Mouse (Mus musculus): ENCODE measurements at regions not wholly inside any gene's neighbourhood (a gene's known extent, or its start where the extent isn't known, plus 50 kb on each side); places are given as distances from the start of the nearest gene placed in this dataset.

DNA sequence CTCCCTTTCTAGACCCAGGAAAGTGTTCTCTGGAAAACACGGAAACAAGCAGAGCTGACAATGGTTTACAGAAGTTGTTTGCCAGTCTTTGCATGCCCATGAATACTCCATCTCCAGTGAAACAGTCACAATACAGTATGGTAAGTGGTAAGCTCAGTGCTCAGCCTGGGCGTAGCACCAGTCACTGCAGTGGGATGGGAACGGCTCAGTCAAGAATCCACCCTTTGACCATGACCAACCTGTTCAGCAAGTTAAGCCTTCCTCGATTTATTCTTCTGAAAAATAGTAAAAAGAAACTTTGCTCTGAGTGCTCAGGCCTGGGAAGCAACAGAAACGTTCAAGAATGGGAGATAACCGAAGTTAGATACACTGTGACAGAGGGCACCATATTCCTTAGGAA, 563.7 kb upstream of the Kdm8 start:
- 74% methylated on average over 6 of the region's 6 CpGs for WGBS
- Histone ChIP-seq H3K27ac (no peak overlapping the region), H3K9me3 (no peaks in the 10 kb centered on the region), H3K9ac (no peak overlapping the region), H3K36me3 (no peaks in the 10 kb centered on the region), H3K27me3 (replicated peaks) (no peaks in the 10 kb centered on the region), H3K4me2 (no peak overlapping the region), H3K4me3 (replicated peaks) (no peak overlapping the region), H3K4me1 (no peaks in the 10 kb centered on the region)
- no peak for ATAC-seq (ENCODE audit: insufficient read depth, low FRiP score, low read depth)

DNA sequence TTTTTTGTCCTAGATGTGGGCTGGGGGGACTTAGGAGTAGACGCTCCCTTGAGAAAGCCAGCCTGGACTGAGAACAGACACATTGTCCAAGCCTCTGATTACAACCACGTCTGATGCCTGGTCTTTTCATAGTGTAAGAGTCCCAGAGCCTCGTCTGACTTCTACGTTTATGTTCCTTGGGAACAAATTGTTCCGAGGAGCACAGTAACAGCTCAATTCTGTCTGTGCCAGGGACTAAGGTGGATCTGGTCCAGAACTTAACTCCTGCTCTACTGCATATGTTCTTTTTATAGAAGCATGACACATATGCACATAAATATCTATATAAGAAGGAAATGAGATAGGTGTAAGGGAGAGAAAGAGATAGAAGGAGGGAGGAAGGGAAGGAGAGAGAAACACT, 537.2 kb upstream of the Kdm8 start:
- no peak overlapping the region for H3K4me3 ChIP-seq (replicated peaks)
- WGBS = 45% methylated on average over 5 of the region's 5 CpGs
- H3K4me1 ChIP-seq = no peaks in the 10 kb centered on the region
- peak overlapping the region; percentile 42 for H3K27ac ChIP-seq
- H3K9me3 ChIP-seq = no peaks in the 10 kb centered on the region
- no peaks in the 10 kb centered on the region for H3K27me3 ChIP-seq (replicated peaks)
- ATAC-seq (ENCODE audit: insufficient read depth, low FRiP score, low read depth) = no peak
- no peak overlapping the region for H3K9ac ChIP-seq
- H3K4me2 ChIP-seq = no peak overlapping the region
- no peaks in the 10 kb centered on the region for H3K36me3 ChIP-seq

- Histone ChIP-seq H3K4me1 (no peaks in the 10 kb centered on the region), H3K4me2 (no peak overlapping the region), H3K9me3 (no peaks in the 10 kb centered on the region), H3K27me3 (replicated peaks) (no peaks in the 10 kb centered on the region), H3K4me3 (replicated peaks) (no peak overlapping the region), H3K9ac (no peak overlapping the region), H3K36me3 (no peaks in the 10 kb centered on the region), H3K27ac (peak overlapping the region; percentile 42)
- 69% methylated on average over 5 of the region's 5 CpGs for WGBS
- ATAC-seq (ENCODE audit: insufficient read depth, low FRiP score, low read depth) = no peak
Observed at GRCm38 (mm10) chr7:124907662-124908296, 536.7 kb upstream of the Kdm8 start.

GRCm38 (mm10) chr7:124914061-124914460, 530.4 kb upstream of the Kdm8 start:
- Histone ChIP-seq H3K27ac (no peak overlapping the region), H3K9ac (no peak overlapping the region), H3K4me2 (no peak overlapping the region), H3K9me3 (no peaks in the 10 kb centered on the region), H3K36me3 (no peaks in the 10 kb centered on the region), H3K4me3 (replicated peaks) (no peak overlapping the region), H3K27me3 (replicated peaks) (no peaks in the 10 kb centered on the region), H3K4me1 (no peaks in the 10 kb centered on the region)
- ATAC-seq (ENCODE audit: insufficient read depth, low FRiP score, low read depth) = no peak
- WGBS = 66% methylated on average over 5 of the region's 5 CpGs

GRCm38 (mm10) chr7:124914479-124914878, 530.0 kb upstream of the Kdm8 start:
- no peak for ATAC-seq (ENCODE audit: insufficient read depth, low FRiP score, low read depth)
- no peaks in the 10 kb centered on the region for H3K9me3 ChIP-seq
- H3K4me3 ChIP-seq (replicated peaks) = no peak overlapping the region
- no peak overlapping the region for H3K9ac ChIP-seq
- no peaks in the 10 kb centered on the region for H3K4me1 ChIP-seq
- no peak overlapping the region for H3K27ac ChIP-seq
- no peaks in the 10 kb centered on the region for H3K27me3 ChIP-seq (replicated peaks)
- H3K4me2 ChIP-seq = no peak overlapping the region
- 48% methylated on average over 4 of the region's 4 CpGs for WGBS
- H3K36me3 ChIP-seq = no peaks in the 10 kb centered on the region

GRCm38 (mm10) chr7:124914972-124915371, 529.5 kb upstream of the Kdm8 start:
- no peak for ATAC-seq (ENCODE audit: insufficient read depth, low FRiP score, low read depth)
- 42% methylated on average over 6 of the region's 6 CpGs for WGBS
- H3K27ac ChIP-seq = no peak overlapping the region
- no peaks in the 10 kb centered on the region for H3K9me3 ChIP-seq
- H3K4me3 ChIP-seq (replicated peaks) = no peak overlapping the region
- no peaks in the 10 kb centered on the region for H3K27me3 ChIP-seq (replicated peaks)
- no peaks in the 10 kb centered on the region for H3K4me1 ChIP-seq
- H3K9ac ChIP-seq = no peak overlapping the region
- H3K36me3 ChIP-seq = no peaks in the 10 kb centered on the region
- H3K4me2 ChIP-seq = no peak overlapping the region

DNA sequence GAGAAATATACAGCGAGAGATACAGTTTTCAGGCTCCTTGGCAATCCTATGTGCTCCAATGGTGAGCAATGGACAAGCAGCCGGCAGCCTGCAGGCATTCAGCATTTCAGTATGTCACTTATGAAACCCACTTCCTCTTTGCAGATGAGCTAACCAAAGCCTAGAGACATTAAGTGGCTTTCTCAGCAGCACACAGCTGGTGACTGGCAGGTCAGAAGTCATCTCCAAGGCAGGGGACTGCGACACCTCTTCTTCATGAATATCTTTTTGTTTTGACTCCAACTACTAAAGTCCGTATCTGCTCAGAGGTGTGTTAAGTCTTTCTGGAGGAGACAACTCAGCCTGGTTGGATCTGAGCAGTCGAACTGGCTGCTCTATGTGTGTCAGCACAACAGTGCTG, 528.8 kb upstream of the Kdm8 start:
- no peak overlapping the region for H3K4me2 ChIP-seq
- H3K4me3 ChIP-seq (replicated peaks) = no peak overlapping the region
- H3K36me3 ChIP-seq = no peaks in the 10 kb centered on the region
- ATAC-seq (ENCODE audit: insufficient read depth, low FRiP score, low read depth) = no peak
- H3K4me1 ChIP-seq = no peaks in the 10 kb centered on the region
- no peak overlapping the region for H3K9ac ChIP-seq
- H3K9me3 ChIP-seq = no peaks in the 10 kb centered on the region
- no peak overlapping the region for H3K27ac ChIP-seq
- 64% methylated on average over 5 of the region's 5 CpGs for WGBS
- H3K27me3 ChIP-seq (replicated peaks) = no peaks in the 10 kb centered on the region

GRCm38 (mm10) chr7:124917606-124918120, 526.8 kb upstream of the Kdm8 start:
- peak; percentile 10; the same call in 1 of the 2 replicates for ATAC-seq (ENCODE audit: insufficient read depth, low FRiP score, low read depth)

GRCm38 (mm10) chr7:124922806-124923205, 521.7 kb upstream of the Kdm8 start:
- Histone ChIP-seq H3K36me3 (no peaks in the 10 kb centered on the region), H3K9ac (no peak overlapping the region), H3K4me2 (no peak overlapping the region), H3K4me1 (no peaks in the 10 kb centered on the region), H3K27me3 (replicated peaks) (no peaks in the 10 kb centered on the region), H3K27ac (no peak overlapping the region), H3K9me3 (no peaks in the 10 kb centered on the region), H3K4me3 (replicated peaks) (no peak overlapping the region)
- no peak for ATAC-seq (ENCODE audit: insufficient read depth, low FRiP score, low read depth)
- WGBS = 63% methylated on average over 7 of the region's 7 CpGs

More at GRCm38 (mm10) chr7:124917606-124918120, 526.8 kb upstream of the Kdm8 start:
- no peaks in the 10 kb centered on the region for H3K27me3 ChIP-seq (replicated peaks)
- H3K9me3 ChIP-seq = no peaks in the 10 kb centered on the region
- no peak overlapping the region for H3K4me2 ChIP-seq
- H3K4me3 ChIP-seq (replicated peaks) = no peak overlapping the region
- 33% methylated on average over 5 of the region's 5 CpGs for WGBS
- H3K36me3 ChIP-seq = no peaks in the 10 kb centered on the region
- H3K9ac ChIP-seq = no peak overlapping the region
- no peaks in the 10 kb centered on the region for H3K4me1 ChIP-seq
- H3K27ac ChIP-seq = no peak overlapping the region

DNA sequence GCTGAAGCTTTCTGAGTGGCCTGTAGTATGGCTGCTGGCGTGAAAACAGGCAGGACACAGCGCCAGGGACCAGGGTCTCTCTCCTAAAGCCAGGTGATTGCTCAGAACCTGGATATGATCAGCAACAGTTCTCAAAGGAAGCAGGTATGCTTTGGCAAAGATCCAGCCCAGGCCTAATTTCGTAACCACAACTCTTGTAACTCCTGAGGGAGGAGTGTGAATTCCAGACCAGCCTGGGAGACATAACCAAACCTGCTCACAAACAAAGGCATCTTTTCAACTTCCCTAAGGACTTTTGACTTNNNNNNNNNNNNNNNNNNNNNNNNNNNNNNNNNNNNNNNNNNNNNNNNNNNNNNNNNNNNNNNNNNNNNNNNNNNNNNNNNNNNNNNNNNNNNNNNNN, 510.9 kb upstream of the Kdm8 start:
- Histone ChIP-seq H3K36me3 (no peaks in the 10 kb centered on the region), H3K27me3 (replicated peaks) (no peaks in the 10 kb centered on the region), H3K4me1 (no peaks in the 10 kb centered on the region), H3K9ac (no peak overlapping the region), H3K9me3 (no peaks in the 10 kb centered on the region), H3K27ac (no peak overlapping the region), H3K4me3 (replicated peaks) (no peak overlapping the region), H3K4me2 (no peak overlapping the region)
- ATAC-seq (ENCODE audit: insufficient read depth, low FRiP score, low read depth) = no peak
- 65% methylated on average over 3 of the region's 3 CpGs for WGBS

DNA sequence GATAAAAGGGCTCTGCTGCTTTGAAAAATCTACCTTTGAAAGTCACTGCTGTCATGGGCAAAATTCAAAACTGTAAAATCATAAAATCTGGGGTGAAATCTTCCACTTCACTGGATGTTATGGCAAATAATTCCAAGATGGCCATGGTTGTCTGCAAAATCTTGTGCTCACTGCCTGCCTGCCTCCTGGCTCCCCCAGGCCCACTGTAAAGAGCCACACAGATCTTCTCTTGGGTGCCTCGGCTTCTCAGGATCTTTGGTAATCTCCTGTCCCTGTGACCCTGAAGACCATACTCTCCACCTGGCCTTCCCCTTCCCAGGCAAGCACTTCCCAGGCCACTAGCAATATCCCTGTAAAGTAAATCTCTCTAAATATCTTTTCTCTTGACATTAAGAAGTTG, 505.1 kb upstream of the Kdm8 start:
- Histone ChIP-seq H3K27ac (no peak overlapping the region), H3K4me3 (replicated peaks) (no peak overlapping the region), H3K9ac (no peak overlapping the region), H3K36me3 (no peaks in the 10 kb centered on the region), H3K4me1 (no peaks in the 10 kb centered on the region), H3K27me3 (replicated peaks) (no peaks in the 10 kb centered on the region), H3K9me3 (no peaks in the 10 kb centered on the region), H3K4me2 (no peak overlapping the region)
- WGBS = 82% methylated on average over 1 of the region's 1 CpGs
- no peak for ATAC-seq (ENCODE audit: insufficient read depth, low FRiP score, low read depth)

DNA sequence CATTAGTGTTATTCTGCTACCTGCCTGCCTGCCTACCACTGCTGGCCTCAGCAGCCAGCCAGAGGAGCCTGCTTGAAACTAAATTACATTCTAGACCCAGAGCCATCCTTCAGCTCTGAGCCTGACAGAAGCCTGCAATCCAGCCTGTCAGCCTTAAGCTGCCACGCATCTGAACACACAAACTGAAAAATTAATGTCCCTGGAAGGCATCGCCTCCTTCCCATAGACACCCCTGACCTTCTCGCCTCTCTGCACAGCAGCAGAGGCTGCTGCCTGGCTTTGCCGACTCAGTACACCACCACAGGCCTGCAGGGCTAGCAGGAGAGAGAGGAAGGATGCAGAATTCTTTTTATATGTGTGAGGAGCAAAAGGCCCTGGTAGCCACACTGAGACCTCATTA, 502.9 kb upstream of the Kdm8 start:
- Histone ChIP-seq H3K9me3 (no peaks in the 10 kb centered on the region), H3K4me3 (replicated peaks) (no peak overlapping the region), H3K27me3 (replicated peaks) (no peaks in the 10 kb centered on the region), H3K4me2 (no peak overlapping the region), H3K4me1 (no peaks in the 10 kb centered on the region), H3K27ac (no peak overlapping the region), H3K9ac (no peak overlapping the region), H3K36me3 (no peaks in the 10 kb centered on the region)
- no peak for ATAC-seq (ENCODE audit: insufficient read depth, low FRiP score, low read depth)
- WGBS = 57% methylated on average over 4 of the region's 4 CpGs

DNA sequence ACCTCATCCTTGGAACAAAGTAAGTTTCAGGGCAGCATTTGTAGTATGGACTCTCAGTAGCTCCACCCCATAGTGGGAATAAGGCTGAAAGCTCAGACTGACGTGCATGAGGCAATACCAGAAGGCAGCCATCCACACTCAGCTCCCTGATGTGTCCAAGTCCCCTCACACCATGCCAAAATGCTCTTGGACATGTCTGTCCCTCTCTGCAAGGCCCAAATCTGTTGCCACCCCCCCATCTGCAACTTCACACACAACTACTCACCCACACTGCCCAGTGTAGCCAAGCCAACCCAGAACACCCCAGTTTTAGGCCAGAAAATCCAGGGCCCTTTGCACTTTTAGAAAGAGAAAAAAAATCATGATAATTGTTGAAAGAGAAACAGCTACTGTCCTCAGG, 498.1 kb upstream of the Kdm8 start:
- Histone ChIP-seq H3K9me3 (no peaks in the 10 kb centered on the region), H3K27me3 (replicated peaks) (no peaks in the 10 kb centered on the region), H3K36me3 (no peaks in the 10 kb centered on the region), H3K27ac (no peak overlapping the region), H3K4me3 (replicated peaks) (no peak overlapping the region), H3K4me1 (no peaks in the 10 kb centered on the region), H3K9ac (no peak overlapping the region), H3K4me2 (no peak overlapping the region)
- no peak for ATAC-seq (ENCODE audit: insufficient read depth, low FRiP score, low read depth)
- WGBS = 63% methylated on average over 1 of the region's 1 CpGs

Measured in stomach, embryonic 15.5 days (tissue).